In the genomic region with DNA sequence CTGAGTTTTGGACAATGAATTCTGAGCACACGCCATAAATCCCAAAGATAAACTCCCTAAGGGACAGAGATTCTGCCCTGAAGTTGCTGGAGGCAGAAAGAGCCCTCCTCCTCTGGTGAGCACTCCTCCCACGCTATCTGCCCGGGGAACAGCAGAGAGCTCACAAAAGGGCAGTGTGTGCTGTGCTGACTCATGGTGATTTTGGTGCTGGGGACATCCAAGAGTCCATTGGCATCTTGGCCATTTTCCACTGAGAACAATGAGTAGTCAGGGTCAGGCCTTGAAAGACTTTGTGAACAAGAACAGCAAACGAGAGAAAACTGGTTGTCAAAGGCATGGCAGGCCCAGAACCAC, we compare ENCODE assay signal across 8 mouse cellular contexts. TPM values are rescaled to one million over a fixed set of nuclear protein-coding genes. Genes with fewer than 3 reads are reported as not detected.
A peak's percentile ranks its signal among the peaks of the same experiment; 100 is the strongest.
DNase-seq lines count a peak whose midpoint lies in the region; ATAC-seq and TF ChIP-seq lines count a peak whose summit lies in the region.

No protein-coding gene starts in this region.

- peaks cover 15% of the 10 kb centered on the region for H3K36me3 ChIP-seq in heart, embryonic 10.5 days
- H3K36me3 ChIP-seq in kidney, postnatal 0 days (ENCODE audit: insufficient read depth, low read length) = no peaks in the 10 kb centered on the region
- 0 out of 2 replicates have a peak, but pooled peaks cover 5% of the 10 kb centered on the region for H3K36me3 ChIP-seq in intestine, postnatal 0 days (ENCODE audit: control insufficient read depth, insufficient read depth)

- peak overlapping the region; percentile 23; the same call in 1 of the 2 replicates for H3K27ac ChIP-seq in heart, embryonic 10.5 days
- peak overlapping the region; percentile 56; the same call in 1 of the 2 replicates for H3K27ac ChIP-seq in kidney, postnatal 0 days
- H3K27ac ChIP-seq in intestine, postnatal 0 days (ENCODE audit: low read depth, low read length) = no peak overlapping the region

- H3K9ac ChIP-seq in kidney, postnatal 0 days (ENCODE audit: low read depth, low read length) = no peak overlapping the region
- no peak overlapping the region for H3K9ac ChIP-seq in intestine, postnatal 0 days (ENCODE audit: low read depth, low read length)

- H3K27me3 ChIP-seq in heart, embryonic 10.5 days (ENCODE audit: insufficient read depth, poor library complexity, severe bottlenecking) = no peaks in the 10 kb centered on the region
- H3K27me3 ChIP-seq in kidney, postnatal 0 days (ENCODE audit: insufficient read depth, low read length) = no peaks in the 10 kb centered on the region
- no peaks in the 10 kb centered on the region for H3K27me3 ChIP-seq in intestine, postnatal 0 days (replicated peaks; ENCODE audit: control insufficient read depth, insufficient read depth, low read length)

- H3K4me2 ChIP-seq in kidney, postnatal 0 days (ENCODE audit: low read length) = no peak overlapping the region
- no peak overlapping the region for H3K4me2 ChIP-seq in intestine, postnatal 0 days (replicated peaks; ENCODE audit: low read depth)

- 41% methylated on average over 4 of the region's 4 CpGs for WGBS in heart, embryonic 10.5 days
- WGBS in kidney, postnatal 0 days = 12% methylated on average over 4 of the region's 4 CpGs
- WGBS in intestine, postnatal 0 days = 47% methylated on average over 4 of the region's 4 CpGs

- no peak overlapping the region for H3K4me3 ChIP-seq in heart, embryonic 10.5 days
- no peak overlapping the region for H3K4me3 ChIP-seq in kidney, postnatal 0 days (replicated peaks; ENCODE audit: low read depth, low read length)
- no peak overlapping the region for H3K4me3 ChIP-seq in intestine, postnatal 0 days (ENCODE audit: low read depth, low read length)

- no peak for TF ChIP-seq CTCF in kidney, postnatal 0 days (IDR thresholded peaks at IDR 0.05; ENCODE audit: low read depth)
- TF ChIP-seq CTCF in intestine, postnatal 0 days (IDR thresholded peaks at IDR 0.05; ENCODE audit: low read depth) = no peak

- intact Hi-C loops in heart, postnatal 36 days (cut with DNase I) = no loop called here
- intact Hi-C loops in left cerebral cortex, postnatal 4 days (cut with DNase I) = loop anchor here (10.0 kb wide), 1 partner anchor 93 kb away; a partner anchor contains a TSS

- peaks cover 13% of the 10 kb centered on the region for H3K4me1 ChIP-seq in heart, embryonic 10.5 days
- H3K4me1 ChIP-seq in kidney, postnatal 0 days (replicated peaks; ENCODE audit: insufficient read depth, low read length) = peaks cover 13% of the 10 kb centered on the region
- H3K4me1 ChIP-seq in intestine, postnatal 0 days (replicated peaks; ENCODE audit: control insufficient read depth, insufficient read depth, low read length) = no peaks in the 10 kb centered on the region

- ATAC-seq in kidney, postnatal 0 days (replicated peaks; ENCODE audit: low FRiP score, low read depth) = no peak
- no peak for ATAC-seq in CD4-positive, CD25-positive, alpha-beta regulatory T cell, adult 4 months
- ATAC-seq in intestine, postnatal 0 days = no peak

- DNase-seq in heart, embryonic 10.5 days (ENCODE audit: low spot score) = peak; percentile 75
- DNase-seq in heart, postnatal 36 days = no peak
- peak; percentile 50 for DNase-seq in retina, postnatal 1 day
- DNase-seq in retina, embryonic 14.5 days (ENCODE audit: low spot score) = no peak
- DNase-seq in kidney, postnatal 0 days (ENCODE audit: low spot score) = no peak
- DNase-seq in left cerebral cortex, postnatal 4 days = no peak

- no peaks in the 10 kb centered on the region for H3K9me3 ChIP-seq in heart, embryonic 10.5 days
- no peaks in the 10 kb centered on the region for H3K9me3 ChIP-seq in kidney, postnatal 0 days (replicated peaks; ENCODE audit: low read length)
- no peaks in the 10 kb centered on the region for H3K9me3 ChIP-seq in intestine, postnatal 0 days (ENCODE audit: control insufficient read depth)

RNA-seq across cellular contexts. Expression of a gene that starts 18.5 kb away (rescaled TPM):
- polyA plus RNA-seq in heart, embryonic 10.5 days (2016; fragmentation: Nextera tagmentation; extraction: Ambion mirVana) = 195 and 207 TPM in 2 replicates
- total RNA-seq in heart, postnatal 36 days (2021) = 10 to 100 TPM; 10.7 to 13.0 TPM
- 78.4 and 81.1 TPM in 2 replicates for polyA plus RNA-seq in kidney, postnatal 0 days (2015; fragmentation: Nextera tagmentation; extraction: Ambion mirVana)
- 10 to 100 TPM; 40.3 to 46.7 TPM for polyA plus RNA-seq in CD4-positive, CD25-positive, alpha-beta regulatory T cell, adult 4 months (2017; shearing (Covaris generic))
- polyA plus RNA-seq in intestine, postnatal 0 days (2015; fragmentation: Nextera tagmentation; extraction: Ambion mirVana) = 35.6 and 42.1 TPM in 2 replicates
- total RNA-seq in left cerebral cortex, postnatal 4 days (2021) = 100 to 1,000 TPM; 554 to 565 TPM

RNA-seq across cellular contexts. Expression of a gene that starts 20.9 kb away (rescaled TPM):
- 0.06 and 0.16 TPM in 2 replicates for polyA plus RNA-seq in heart, embryonic 10.5 days (2016; fragmentation: Nextera tagmentation; extraction: Ambion mirVana)
- total RNA-seq in heart, postnatal 36 days (2021) = 10 to 100 TPM in 1 of 2 experiments, 1 to 10 TPM in 1; 8.2 to 15.2 TPM
- polyA plus RNA-seq in kidney, postnatal 0 days (2015; fragmentation: Nextera tagmentation; extraction: Ambion mirVana) = 0.12 and 0.18 TPM in 2 replicates
- polyA plus RNA-seq in CD4-positive, CD25-positive, alpha-beta regulatory T cell, adult 4 months (2017; shearing (Covaris generic)) = under 1 TPM; 0.42 to 0.59 TPM
- polyA plus RNA-seq in intestine, postnatal 0 days (2015; fragmentation: Nextera tagmentation; extraction: Ambion mirVana) = 0.04 TPM in 1 of 2 replicates, not detected in the other
- 1 to 10 TPM; 1.7 to 2.3 TPM for total RNA-seq in left cerebral cortex, postnatal 4 days (2021)

Comparison
In these comparisons a context has a peak if more than half of its experiments do, and no peak if none do; other contexts are left out.
1. DNase-seq: peak in heart, embryonic 10.5 days (single experiment) and retina, postnatal 1 day (single experiment); none in heart, postnatal 36 days (0 of 2), retina, embryonic 14.5 days (single experiment), kidney, postnatal 0 days (single experiment) and left cerebral cortex, postnatal 4 days (single experiment).